Mouse (Mus musculus) naive thymus-derived CD4-positive, alpha-beta T cell, adult 5 months (primary cell): ENCODE measurements around the gene Fbh1. TPM values are rescaled to one million over a fixed set of nuclear protein-coding genes. Genes with fewer than 3 reads are reported as not detected.

Experiments used
- polyA plus RNA-seq: library from polyadenylated mRNA; unstranded; fragments of 100-300 nt; shearing (Covaris generic); gene quantifications from one replicate; pipeline ENCODE4 v1.2.1, GENCODE M21; 2017

Gene Fbh1
- polyA plus RNA-seq: 51.6 TPM

GRCm38 (mm10) chr2:11777091-11778068 lies at the start of gene Fbh1, which contains the start of gene Ankrd16:
TSS of gene Fbh1 (minus strand) at chr2:11777582.
TSS of gene Ankrd16 (plus strand) at chr2:11777876.

GRCm38 (mm10) chr2:11705201-11706025 lies 72.0 kb downstream of the Fbh1 start, which contains the start of gene Il15ra:
TSS of gene Il15ra (plus strand) at chr2:11705290.

Other genes with a start within 250 kb of the Fbh1 start
- 12.7 TPM for gene Pfkfb3, start 223.5 kb downstream of the Fbh1 start, polyA plus RNA-seq
- gene Rbm17, start 173.4 kb downstream of the Fbh1 start, polyA plus RNA-seq: 145 TPM
- not detected for gene Gm17490, start 151.3 kb downstream of the Fbh1 start, polyA plus RNA-seq
- 10.7 TPM for gene Il2ra, start 134.8 kb downstream of the Fbh1 start, polyA plus RNA-seq
- 7.2 TPM for gene Il15ra, start 72.3 kb downstream of the Fbh1 start, polyA plus RNA-seq
- 68.4 TPM for gene Ankrd16, start 294 bp upstream of the Fbh1 start, polyA plus RNA-seq